Mouse (Mus musculus): Measurements from ENCODE around the gene Tlr5.

GRCm38 (mm10) chr1:182972240-182972639 is 17.7 kb downstream of the Tlr5 start:
- TF ChIP-seq CTCF (conservative IDR thresholded peaks at IDR 0.05 in 1 of 2, IDR thresholded peaks at IDR 0.05 in 1 of 2; ENCODE audit: low read depth in 2 of 2, low read length in 2 of 2), result no peak
- no peak for TF ChIP-seq ZNF384 (IDR thresholded peaks at IDR 0.05; ENCODE audit: low read depth, low read length)
- TF ChIP-seq HCFC1 (IDR thresholded peaks at IDR 0.05; ENCODE audit: low read depth, low read length), result no peak
- TF ChIP-seq TCF12 (IDR thresholded peaks at IDR 0.05; ENCODE audit: low read depth, low read length), result no peak
- TF ChIP-seq GABPA (IDR thresholded peaks at IDR 0.05; ENCODE audit: insufficient replicate concordance, low read depth, low read length), result no peak
- TF ChIP-seq PAX5 (IDR thresholded peaks at IDR 0.05; ENCODE audit: low read length), result no peak
- no peak for TF ChIP-seq RAD21 (IDR thresholded peaks at IDR 0.05; ENCODE audit: low read depth, low read length)
- TF ChIP-seq MAFK (IDR thresholded peaks at IDR 0.05; ENCODE audit: insufficient replicate concordance, low read length), result no peak
- no peak for TF ChIP-seq ELF1 (IDR thresholded peaks at IDR 0.05; ENCODE audit: low read depth, low read length)
- no peak for TF ChIP-seq CHD1 (IDR thresholded peaks at IDR 0.05; ENCODE audit: low read depth, low read length)

Measured in CH12.LX (cell line).